Mouse (Mus musculus) gonadal fat pad, adult 2 months (tissue): ENCODE results near the gene Sft2d2. TPM values are rescaled to one million over a fixed set of nuclear protein-coding genes. Genes with fewer than 3 reads are reported as not detected.

Experiments
- DNase-seq: peaks from one replicate; pipeline ENCODE4 v3.0.0-alpha.2; 2012; ENCODE audit warnings: low read depth
- polyA plus RNA-seq: library from polyadenylated mRNA; depleted of rRNA; stranded (reverse); fragments of >200 nt; gene quantifications from 2 replicates; pipeline ENCODE4 v1.2.3, GENCODE M21; 2012

The Sft2d2 gene
- polyA plus RNA-seq, 1 experiment, result 82.2 TPM

DNA sequence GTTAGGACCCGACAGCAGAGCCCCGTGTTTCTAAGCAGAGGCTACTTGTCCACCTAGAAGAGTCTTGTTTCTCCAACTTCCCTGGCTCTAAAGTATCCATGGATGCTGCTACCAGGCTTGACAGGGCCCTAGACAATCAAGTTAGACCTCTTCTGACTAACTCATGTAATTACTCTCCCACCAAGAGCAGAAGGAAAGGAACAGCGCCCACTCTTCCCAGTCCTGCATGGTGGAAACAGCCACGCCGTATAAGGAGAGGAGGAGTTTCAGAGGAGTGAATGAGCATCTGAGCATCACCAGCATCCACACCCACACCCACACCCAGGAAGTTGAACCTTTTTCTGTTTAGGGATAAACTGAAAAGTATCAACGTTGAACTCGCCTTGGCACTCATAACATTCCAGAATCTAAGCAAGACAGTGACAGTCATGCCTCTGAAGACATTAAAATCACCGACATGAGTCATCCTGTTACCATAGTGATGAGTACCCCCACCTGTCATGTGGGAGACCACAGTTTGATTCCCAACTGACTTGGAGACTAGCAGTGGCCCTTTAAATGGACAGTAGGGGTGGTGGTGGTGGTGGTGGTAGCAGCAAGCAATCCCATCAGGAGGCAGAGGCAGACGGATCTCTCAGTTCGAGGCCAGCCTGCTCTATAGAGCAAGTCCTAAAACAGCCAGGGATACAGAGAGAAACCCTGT is 3.5 kb downstream of the Sft2d2 start:
- no peak for DNase-seq

DNA sequence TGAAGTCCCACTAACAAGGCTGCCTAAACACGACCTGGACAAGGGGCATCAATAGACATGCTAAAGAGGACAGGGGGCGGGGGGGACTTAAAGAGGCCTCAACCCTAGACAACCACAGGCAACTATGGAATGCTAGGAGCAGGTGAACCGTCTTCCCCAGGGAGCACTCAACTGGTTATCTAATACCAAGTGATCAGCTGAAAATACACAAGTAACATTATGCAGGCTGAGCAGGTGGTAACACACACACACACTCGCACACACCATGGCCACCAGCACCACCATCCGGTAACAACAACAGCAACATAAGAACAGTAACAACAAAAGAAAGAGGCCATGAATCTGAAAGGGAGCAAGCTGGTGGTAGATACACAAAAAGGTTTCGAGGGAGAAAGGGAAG is 4.2 kb downstream of the Sft2d2 start:
- no peak for DNase-seq

DNA sequence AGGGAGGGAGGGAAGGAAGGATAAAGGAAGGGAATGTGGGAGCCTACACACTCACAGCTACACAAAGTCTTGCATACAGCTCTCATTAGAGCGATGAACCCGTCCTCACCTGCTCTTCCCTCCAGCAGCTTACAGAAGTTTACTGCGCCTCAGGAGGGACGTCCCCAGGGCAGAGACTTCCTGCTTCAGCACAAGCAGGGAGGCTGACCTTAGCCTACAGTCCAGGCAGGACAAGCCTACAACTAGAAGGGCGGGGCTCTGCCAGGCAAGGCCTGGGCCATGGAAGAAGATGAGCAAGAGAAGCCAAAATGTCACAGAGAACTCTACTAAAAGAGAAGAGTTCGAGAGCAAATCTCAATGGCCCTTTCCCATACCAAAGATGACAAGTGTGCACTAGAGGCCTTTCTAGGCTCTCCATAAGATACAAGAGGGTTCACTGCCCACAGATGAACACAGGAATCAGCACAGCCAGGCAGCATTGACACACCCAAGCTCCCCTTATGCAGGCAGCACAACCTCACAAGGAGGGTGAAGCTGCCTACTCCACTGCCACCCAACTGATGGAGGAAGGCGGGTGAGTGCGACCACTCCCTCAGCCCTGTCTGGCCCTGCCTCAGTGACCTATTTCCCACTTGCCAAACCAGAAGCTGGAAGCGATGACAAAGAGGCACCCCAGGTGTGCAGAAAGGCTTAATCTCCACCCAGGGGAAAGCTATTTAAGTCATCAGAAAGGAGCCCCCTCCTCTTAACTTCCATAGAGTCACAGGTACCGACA is 5.2 kb downstream of the Sft2d2 start:
- DNase-seq, result no peak

DNA sequence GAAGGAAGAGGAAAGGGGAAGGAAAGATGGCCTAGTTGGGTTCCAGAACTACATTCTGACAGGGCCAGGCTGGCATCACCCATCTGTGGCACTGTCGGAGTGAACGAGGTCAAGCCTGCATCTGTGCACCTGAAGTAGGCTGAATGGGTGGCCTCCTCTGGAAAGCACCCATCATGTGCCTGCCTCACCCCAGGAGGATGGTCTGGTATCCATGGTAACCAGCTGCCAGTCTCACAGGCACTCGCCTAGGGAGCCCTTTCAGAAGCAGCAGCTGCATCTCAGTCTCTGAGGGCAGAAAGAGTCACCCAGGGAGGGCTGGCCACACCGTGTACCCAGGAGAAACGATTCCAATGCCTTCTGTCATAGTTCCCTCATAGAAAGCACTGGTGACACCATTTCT is 6.9 kb downstream of the Sft2d2 start:
- no peak for DNase-seq

DNA sequence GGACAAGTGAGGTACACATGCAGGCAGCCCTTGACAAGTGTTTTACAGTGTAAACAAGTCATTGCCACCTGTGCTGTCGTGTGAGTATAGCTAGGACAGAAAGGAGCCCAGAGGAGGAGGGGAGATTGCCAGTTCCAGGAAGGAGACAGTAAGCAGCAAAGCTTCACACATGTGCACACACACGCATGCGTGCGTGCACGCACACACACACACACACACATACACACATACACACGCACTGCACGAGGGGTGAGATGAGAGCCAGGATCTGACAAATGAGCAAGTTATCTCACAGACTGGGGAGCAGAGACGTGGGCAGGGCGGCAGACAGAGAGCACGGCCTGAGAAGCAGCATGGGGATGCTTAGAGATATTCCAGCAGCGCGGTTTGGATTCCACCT is 7.7 kb downstream of the Sft2d2 start:
- DNase-seq, result no peak

DNA sequence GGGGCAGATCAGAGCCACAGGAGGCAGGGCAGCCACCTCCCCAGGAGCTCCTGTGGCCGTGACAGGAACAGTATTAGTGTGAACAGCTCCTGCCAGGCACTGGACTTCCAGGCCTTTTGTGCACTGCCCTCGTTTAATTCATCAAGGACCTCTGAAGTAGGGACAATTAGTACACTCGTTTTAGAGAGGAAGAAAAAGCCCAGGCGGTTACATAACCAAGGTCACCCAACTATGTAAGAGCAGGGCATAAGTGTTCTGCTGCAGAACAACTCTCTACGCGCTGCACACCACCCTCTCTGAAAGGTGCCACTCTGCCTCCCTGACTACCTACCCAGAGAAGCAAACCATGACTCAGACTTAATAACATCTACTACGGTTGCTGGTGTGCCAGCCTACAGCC is 9.1 kb downstream of the Sft2d2 start:
- DNase-seq, result no peak

DNA sequence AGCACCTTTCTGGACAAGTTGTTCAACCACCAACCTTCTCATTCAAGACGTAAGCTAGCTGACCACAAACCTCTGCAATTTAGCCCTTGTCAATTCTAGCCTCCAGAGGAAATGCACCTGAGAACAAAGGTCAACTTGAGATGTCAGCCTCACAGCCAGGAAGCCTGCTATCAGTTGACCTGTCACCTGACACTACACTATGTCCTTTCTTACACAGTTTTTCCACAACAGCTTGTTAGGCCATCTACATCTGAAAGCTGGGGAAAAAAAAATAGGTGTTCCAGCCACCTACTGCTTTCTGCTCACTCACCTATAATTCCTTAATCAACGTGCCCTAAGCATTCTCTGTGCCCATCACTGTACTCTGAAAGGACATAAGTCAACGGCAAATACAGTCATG is 10.1 kb downstream of the Sft2d2 start:
- no peak for DNase-seq

DNA sequence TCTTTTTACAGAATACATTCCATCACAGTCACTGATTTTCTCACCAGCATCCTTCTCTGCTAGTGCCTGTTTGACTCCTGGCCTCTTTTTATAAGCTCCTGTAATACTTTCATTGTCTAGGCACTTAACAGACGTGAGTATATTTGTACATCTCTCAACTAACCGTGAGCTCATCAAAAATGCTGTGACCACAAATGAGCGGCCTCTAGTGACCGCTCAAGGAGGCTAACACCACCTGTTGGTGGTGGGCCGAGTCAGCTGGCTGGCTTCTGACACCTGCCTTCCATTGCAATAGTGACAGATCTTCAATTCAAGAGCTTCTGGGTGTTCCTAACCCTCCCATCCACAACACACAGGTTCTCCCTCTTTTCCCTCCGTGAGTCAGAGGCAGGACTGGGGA is 10.8 kb downstream of the Sft2d2 start:
- DNase-seq, result no peak

DNA sequence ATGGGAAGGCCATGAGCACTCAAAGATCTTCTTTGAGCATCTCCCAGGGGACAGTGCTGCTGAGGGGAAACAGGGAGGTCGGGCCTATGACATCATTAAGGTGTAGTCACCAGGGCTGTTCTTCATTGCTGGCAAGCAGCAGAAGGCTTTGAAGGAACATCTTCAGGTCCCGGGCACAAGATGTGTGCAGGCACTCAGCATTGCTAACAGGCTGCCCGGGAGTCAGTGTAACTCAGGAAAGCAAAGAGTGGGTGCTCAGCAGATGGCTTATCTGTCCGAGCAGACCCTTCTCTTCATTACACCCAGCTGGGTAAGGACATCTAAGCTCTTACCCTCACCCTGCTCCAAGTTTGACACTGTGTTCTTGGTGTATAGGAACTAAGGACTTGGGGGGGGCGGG is 14.9 kb downstream of the Sft2d2 start:
- no peak for DNase-seq

DNA sequence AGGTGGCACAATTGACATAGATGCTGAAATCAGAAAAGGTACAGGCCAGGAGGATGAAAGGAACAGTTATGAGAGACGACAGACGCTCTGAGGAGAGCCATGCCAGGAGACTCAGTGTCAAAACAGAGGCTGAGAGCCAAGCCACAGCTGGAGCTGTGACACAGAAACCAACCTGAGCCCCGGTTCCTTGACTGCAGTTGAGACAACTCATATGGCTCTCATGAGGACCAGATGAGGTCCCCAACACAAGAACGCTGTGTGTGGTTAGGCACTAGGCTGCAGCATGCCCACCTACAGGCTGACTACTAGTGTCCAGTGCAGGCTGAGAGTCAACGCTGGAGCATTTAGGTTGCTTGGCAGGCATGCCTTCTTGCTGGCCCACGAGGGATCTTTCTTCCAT is 16.2 kb downstream of the Sft2d2 start:
- DNase-seq, result no peak

DNA sequence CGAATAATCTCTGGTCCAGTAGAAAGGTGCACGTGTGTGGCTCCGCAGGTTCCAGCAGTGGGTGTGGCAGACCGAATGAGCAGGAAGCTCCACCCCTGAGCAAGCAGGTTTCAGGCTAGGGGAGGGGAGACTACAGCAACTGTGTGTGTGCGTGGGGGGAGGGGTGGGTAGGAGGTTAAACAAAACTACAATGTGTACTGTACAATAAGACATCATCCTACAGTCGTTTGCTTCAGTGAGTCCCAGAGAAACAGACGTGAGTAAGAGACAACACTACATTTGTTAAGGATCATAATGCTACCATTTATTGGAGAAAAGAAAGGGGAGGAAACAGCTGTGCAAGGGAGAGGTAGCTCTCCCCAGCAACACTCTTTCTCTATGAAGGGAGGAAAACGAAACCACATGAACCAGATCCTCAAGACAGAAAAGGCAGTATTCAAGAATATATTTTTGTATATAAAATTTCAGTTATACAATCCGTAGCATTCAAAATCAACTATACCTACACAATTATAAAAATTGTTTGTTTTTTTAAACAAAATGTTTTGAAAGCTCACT is 20.1 kb downstream of the Sft2d2 start:
- DNase-seq, result no peak

DNA sequence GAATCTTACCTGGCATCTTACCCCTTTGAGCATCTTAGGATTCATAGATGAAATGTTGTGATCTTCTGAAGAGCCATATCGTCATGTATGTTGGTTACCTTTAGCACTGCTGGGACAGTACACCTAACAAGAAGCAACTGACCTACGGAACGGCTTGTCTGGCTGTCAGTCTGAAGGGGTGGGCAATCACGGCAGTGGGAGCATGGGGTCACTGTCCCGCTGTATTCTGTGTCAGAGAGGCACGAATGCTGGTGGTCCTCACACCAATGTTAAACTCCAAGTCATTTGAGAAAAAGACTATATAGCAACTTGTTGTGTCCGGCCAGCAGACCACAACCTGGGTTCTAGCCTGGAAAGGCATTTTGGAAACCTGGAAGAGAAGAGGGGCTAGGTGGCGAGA is 23.0 kb downstream of the Sft2d2 start:
- DNase-seq, result no peak

DNA sequence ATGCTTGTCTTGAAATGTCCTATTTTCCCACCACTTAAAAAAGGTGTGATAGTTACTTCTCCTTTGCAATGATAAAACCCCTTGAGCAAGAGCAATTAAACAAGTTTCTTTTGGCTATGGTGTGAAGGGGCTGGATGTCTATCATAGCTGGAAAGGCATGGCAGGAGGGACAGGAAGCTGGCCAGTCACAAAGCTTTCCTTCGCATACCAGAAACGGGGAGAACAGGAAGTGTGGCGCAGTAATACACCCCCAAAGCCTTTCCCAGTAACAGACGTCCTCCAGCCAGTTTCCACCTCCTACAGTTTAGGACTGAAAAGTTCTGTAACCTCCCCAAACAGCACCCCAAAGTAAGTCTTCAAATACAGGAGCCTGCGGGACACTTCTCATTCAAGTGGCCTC is 24.1 kb downstream of the Sft2d2 start:
- no peak for DNase-seq

DNA sequence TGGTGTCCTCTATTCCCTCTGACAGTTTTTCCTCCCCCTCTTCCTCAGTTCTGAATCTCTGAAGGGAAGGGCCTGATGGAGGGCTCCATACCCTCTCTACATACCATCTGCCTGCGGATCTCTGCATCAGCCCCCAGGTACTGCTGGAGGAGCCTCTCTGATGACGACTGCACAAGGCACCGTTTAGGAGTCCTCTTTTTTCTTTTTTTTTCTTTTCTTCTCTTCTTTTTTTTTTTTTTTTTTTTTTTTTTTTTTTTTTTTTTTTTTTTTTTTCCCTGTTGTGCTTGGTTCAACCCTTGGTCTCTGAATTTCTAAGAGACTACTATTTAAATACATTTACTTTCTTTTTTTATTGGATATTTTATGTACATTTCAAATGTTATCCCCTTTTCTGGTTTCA is 24.8 kb downstream of the Sft2d2 start:
- no peak for DNase-seq

DNA sequence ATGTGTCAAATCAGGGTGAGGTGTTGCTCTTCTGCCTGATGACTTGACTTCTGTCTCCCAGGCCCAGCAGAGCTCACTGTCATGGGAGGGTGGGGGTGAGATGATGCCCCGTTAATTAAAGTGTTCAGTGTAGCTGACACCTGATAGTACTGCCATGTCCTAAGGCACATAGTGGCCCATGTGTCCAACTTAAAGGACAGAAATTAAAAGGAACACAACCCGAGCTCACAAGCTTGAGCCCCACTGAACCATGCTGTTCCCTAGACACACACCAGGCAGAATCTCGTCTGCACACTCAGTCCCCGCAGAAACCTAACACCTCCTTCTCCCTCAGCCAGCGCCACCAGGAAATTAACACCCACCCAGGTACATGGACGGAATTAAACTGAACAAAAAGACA is 29.3 kb downstream of the Sft2d2 start:
- DNase-seq, result no peak

DNA sequence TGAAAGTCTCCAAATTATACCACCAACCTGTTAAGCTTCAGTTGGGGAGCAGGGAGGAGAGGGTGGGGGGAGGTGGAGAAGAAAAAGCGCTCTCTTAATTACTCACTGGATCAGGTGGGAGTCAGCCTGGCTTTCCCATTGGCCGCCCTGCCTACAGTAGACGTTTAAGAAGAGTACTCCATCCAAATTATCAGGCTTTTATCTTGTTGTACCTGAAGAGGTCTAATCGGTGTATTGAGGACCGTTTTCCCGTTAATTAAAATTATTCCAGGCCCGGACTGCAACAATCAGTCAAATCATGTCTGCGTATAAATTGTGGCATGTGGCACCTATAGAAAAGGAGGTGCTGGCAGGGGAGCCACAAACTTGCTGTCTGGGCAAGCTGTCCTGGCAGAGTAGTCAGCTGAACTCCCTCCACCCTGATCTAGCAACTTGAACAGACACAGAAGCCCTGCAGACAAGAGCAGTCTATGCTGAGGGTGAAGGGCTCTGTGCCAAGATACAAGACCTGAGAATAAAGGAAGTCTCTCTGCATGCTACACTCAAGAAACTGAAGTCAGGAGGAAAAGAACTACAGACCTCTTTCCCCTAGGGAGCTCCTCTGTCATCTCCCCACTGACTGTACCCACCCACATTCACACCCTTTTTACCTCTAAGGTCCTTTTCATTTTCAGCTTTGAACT is 33.4 kb downstream of the Sft2d2 start, which contains the start of gene Tbx19:
TSS of gene Tbx19 (minus strand) at position 51 of the 683 bp plus-strand sequence.
- no peak for DNase-seq

DNA sequence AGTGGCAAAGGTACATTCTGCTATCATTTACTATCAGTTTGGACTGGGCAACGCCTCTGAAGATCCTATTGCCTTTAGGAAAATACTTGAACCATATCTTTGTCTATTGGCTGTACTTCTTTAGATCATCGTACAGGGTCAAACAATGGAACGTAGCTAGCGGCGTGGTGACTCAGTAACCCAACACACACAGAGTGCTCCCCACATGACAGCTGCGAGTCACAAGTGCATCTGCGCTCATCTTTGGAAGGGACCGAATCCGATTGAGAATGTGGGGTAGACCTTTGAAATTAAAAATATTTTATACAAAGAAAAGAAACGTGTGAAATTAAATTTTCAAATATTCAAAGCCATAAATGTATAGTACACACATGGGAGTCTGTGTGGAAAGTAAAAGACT is 35.4 kb downstream of the Sft2d2 start:
- no peak for DNase-seq

DNA sequence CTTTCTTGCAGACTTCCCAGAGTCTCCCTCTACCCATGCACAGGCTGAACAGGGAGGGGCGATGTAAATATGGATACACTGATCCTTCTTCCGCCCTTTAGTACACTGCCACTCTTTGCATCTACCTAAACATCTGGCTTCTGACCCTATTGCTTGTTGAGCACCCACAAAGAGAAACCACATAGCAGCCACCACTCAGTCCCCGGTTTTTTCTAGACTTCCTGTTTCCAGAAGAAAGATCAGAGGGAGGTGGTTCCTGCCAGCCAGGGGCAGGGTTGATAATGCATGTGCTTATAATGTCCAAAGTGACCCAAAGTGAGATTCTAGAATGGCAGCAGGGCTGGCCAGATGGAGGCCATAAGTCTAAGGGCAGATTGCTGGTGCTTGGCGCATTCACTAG is 40.1 kb downstream of the Sft2d2 start:
- DNase-seq, result no peak

DNA sequence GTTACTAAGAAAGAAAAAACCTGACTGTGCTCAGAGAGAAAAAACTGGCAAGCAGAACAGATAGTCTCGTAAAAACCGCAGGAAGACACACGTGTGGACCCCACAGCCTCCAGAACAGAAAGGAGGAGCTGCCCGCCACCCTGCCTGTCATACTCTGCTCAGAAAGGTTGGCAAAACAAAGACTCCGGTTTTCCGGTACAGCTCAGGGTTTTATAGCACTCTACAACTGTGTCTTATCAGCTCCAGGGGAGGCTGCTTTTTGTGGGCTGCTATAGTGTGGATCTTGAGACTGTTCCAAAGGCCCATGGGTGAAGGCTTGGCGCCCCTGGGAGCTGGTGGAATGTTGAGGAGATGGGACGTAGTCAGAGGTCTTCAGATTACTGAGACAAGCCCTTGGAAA is 43.0 kb downstream of the Sft2d2 start:
- DNase-seq, result no peak

DNA sequence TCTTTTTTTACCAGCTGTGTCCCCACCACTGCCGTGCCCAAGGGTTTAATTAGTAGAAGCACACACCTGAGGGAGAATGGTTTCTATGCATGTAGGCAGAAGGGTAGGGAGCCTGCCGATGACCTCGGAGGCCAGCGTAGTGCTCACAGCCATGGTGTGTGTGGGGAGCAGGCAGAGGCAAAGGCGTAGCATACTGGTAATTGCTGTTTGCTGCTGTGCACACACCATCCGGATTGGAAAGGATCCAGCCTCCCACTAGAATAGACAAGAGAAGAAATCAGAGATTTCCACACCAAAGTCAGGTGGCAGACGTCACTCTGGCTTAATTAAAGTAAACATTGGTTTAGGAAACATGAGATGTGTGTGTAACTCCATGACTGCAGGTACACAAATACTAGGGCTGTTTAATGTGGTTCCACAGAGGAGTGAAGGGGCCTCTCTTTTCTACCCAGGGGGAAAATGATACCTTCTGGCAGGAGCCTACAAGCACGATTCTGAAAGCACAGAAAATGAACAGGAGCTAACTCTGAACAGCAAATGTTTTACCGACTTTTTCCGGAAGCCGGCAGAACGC is 51.8 kb downstream of the Sft2d2 start:
- DNase-seq, result no peak

DNA sequence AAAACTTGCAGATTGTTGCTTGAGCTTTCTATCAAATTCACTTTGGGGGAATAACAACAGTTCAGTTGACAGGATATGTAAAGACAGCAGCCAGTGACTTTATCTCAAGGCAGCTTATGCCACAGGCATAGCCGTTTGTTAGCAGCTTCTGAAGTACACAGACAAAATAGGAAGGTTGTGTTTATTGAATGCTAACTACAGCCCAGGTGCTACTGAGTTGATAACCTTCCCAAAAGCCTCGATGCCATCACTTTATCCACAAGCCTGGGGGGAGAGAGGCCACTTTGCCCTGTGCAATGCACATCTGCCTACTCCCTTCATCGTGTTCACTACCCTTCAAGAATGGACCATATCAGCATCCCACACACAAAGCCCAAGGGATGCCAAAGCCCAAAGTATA is 54.0 kb downstream of the Sft2d2 start:
- DNase-seq, result no peak

DNA sequence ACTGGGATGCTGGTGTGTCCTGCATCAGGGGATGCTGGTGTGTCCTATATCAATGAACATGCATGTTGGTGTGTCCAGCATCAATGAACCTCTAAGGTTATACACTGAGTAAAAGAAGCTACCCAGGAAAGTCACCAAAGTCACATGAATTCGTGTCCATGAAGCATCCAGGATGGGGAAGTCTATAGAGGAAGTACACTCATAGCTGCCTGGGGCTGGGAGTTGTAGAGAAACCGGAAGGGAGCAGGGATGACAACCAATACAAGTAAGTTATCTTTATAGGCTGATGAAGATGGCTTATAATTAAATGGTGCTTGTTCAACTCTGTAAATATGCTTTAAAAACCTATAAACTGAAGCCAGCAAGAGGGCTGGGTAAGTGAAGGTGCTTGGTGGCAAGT is 60.4 kb downstream of the Sft2d2 start:
- DNase-seq, result no peak
